Comparison of ENCODE assay signal across 25 mouse cellular contexts in the genomic region with DNA sequence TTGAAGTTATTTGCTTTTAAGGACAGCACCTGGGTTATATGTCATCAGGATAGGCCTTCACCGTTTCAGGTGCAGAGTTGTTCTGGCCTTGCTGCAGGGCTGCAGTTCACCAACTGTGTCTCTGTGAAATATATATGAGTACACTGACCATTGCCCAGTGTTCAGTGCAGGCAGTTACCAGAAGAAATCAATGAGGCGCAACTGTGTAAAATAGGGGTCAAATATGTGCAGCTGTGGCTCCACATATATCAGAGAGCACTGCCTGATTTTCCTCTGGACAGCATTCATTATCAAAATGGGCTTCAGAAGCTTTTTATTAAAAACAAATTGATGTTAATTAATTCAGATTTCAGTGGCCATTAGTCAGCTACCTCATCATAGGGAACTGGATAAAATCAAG.
"Had no signal": no experiment of that assay in that cellular context is flagged by ENCODE, and none has a peak within 500 bp of the region (broad histone marks: within the 10 kb centered on the region; RNA-seq: fewer than 3 reads in every experiment).

No protein-coding gene starts in this region.

- DNase-seq: gastrocnemius, postnatal 14 days; gastrocnemius, postnatal 36 days; heart, adult 11 months; heart, adult 2 months; heart, postnatal 14 days; heart, postnatal 36 days; kidney, adult 11 months; kidney, adult 2 months; kidney, adult 9 months; kidney, postnatal 14 days; kidney, postnatal 36 days; layer of hippocampus, adult 9-11 months; layer of hippocampus, postnatal 36 days; left cerebral cortex, postnatal 4 days had no signal

- H3K9ac ChIP-seq: heart, embryonic 13.5 days; heart, embryonic 15.5 days; hindbrain, embryonic 14.5 days; kidney, embryonic 15.5 days; limb, embryonic 13.5 days; limb, embryonic 15.5 days; liver, embryonic 12.5 days had no signal

- H3K27ac ChIP-seq: heart, adult 2 months; heart, embryonic 13.5 days; heart, embryonic 15.5 days; hindbrain, embryonic 14.5 days; hindbrain, postnatal 0 days; kidney, embryonic 15.5 days; kidney, postnatal 0 days; limb, embryonic 13.5 days; limb, embryonic 15.5 days; liver, embryonic 12.5 days had no signal

- ATAC-seq: hindbrain, postnatal 0 days; intestine, embryonic 16.5 days; liver, embryonic 12.5 days had no signal

- H3K4me3 ChIP-seq: heart, adult 2 months; heart, embryonic 13.5 days; heart, embryonic 15.5 days; kidney, embryonic 15.5 days; limb, embryonic 13.5 days; limb, embryonic 15.5 days; liver, embryonic 12.5 days had no signal

- H3K36me3 ChIP-seq: heart, embryonic 13.5 days; heart, embryonic 15.5 days; kidney, embryonic 15.5 days; limb, embryonic 13.5 days; limb, embryonic 15.5 days; liver, embryonic 12.5 days had no signal

- H3K4me2 ChIP-seq: heart, embryonic 11.5 days; heart, embryonic 13.5 days; heart, embryonic 15.5 days; hindbrain, embryonic 14.5 days; kidney, embryonic 15.5 days; limb, embryonic 13.5 days; limb, embryonic 15.5 days; liver, embryonic 12.5 days had no signal

- H3K4me1 ChIP-seq: heart, embryonic 13.5 days; heart, embryonic 15.5 days; kidney, embryonic 15.5 days; limb, embryonic 13.5 days; limb, embryonic 15.5 days; liver, embryonic 12.5 days had no signal

- H3K27me3 ChIP-seq: heart, embryonic 13.5 days; heart, embryonic 15.5 days; kidney, embryonic 15.5 days; limb, embryonic 13.5 days; limb, embryonic 15.5 days; liver, embryonic 12.5 days had no signal

- H3K9me3 ChIP-seq: heart, embryonic 13.5 days; heart, embryonic 15.5 days; kidney, embryonic 15.5 days; limb, embryonic 13.5 days; limb, embryonic 15.5 days; liver, embryonic 12.5 days had no signal
